Mouse (Mus musculus): ENCODE data around the gene Xxylt1. TPM values are rescaled to one million over a fixed set of nuclear protein-coding genes. Genes with fewer than 3 reads are reported as not detected.

Xxylt1 gene
- polyA plus RNA-seq, 1 experiment from 2014 or later = 10.8 TPM

DNA sequence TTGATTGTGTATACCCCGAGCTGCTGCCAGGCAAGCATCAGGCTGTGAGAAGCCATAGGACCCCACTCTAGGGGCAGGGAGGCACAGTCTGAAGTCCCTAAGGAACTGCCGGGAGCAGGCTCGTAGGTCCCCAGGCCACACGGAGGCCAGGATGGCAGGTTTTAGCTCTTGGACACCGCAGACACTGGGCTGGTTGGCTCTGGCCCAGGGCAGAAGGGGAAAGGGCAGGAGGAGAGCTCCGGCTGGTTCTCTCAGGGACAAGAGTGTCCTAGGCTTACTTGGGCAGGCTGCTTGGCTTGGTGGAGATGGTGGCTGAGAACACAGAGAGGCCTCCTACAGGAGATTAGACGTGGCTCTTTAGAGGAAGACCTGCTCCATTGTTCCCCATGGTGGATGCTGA, 162.4 kb downstream of the Xxylt1 start:
- Histone ChIP-seq H3K9me3 (no peaks in the 10 kb centered on the region), H3K36me3 (no peaks in the 10 kb centered on the region), H3K9ac (no peak overlapping the region), H3K27ac (no peak overlapping the region), H3K4me3 (no peak overlapping the region), H3K4me1 (replicated peaks) (no peaks in the 10 kb centered on the region; the same call in 1 of the 2 replicates), H3K4me2 (no peak overlapping the region), H3K27me3 (no peaks in the 10 kb centered on the region)
- 95% methylated on average over 7 of the region's 7 CpGs for whole genome bisulfite sequencing
- no peak for ATAC-seq (ENCODE audit: low FRiP score)

DNA sequence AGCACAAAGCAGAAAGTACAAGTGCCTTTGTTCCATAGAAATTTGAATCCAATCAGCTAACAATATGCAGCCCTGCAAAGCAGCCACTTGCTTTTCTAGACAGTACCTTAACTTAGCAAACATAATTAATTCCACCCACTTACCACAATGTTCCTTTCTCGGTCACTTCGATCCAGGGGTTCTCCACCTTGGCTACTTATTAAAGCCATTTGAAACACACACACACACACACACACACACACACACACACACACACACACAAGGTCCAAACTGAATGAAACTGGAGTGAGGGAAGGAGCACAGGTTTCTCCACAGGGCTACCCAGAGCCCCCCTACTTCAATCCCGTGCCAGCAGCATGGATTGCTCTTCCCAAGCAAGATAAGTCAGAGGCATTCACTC, 164.3 kb downstream of the Xxylt1 start:
- 84% methylated on average over 3 of the region's 3 CpGs for WGBS
- no peaks in the 10 kb centered on the region for H3K4me1 ChIP-seq (replicated peaks)
- H3K4me2 ChIP-seq = no peak overlapping the region
- no peaks in the 10 kb centered on the region for H3K27me3 ChIP-seq
- no peaks in the 10 kb centered on the region for H3K36me3 ChIP-seq
- ATAC-seq (ENCODE audit: low FRiP score) = no peak
- H3K9me3 ChIP-seq = no peaks in the 10 kb centered on the region
- H3K4me3 ChIP-seq = no peak overlapping the region
- H3K27ac ChIP-seq = no peak overlapping the region
- no peak overlapping the region for H3K9ac ChIP-seq

DNA sequence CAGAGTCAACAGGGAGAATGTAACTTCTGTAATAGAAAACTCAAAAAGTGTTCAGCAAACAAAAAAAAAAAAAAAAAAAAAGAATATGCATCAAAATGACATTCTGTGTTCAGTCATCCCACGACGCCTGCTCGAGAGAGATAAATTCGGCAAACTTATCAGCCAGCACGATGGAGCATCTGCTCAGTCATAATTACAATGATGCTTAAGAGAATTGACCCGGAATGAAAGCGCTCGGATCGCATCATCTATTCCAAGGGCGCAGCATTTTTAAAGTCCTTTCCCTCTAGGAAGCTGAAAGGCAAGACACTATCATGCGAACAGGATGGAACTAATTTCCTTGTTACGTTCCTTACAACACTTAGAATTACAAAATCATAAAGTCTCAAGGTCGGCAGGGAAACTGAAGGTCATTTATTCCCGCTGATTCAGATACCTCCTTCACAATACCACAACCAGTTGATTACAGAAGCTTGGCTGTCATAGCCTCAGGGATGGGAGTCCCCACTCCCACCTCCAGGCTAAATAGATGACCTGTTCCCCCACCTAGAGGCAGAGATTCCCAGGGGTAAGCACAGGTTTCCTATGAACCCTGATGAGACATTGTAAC, 165.5 kb downstream of the Xxylt1 start:
- 74% methylated on average over 14 of the region's 14 CpGs for WGBS
- Histone ChIP-seq H3K4me3 (no peak overlapping the region), H3K4me2 (no peak overlapping the region), H3K4me1 (replicated peaks) (no peaks in the 10 kb centered on the region), H3K9ac (no peak overlapping the region), H3K9me3 (no peaks in the 10 kb centered on the region), H3K27me3 (no peaks in the 10 kb centered on the region), H3K36me3 (no peaks in the 10 kb centered on the region), H3K27ac (no peak overlapping the region)
- ATAC-seq (ENCODE audit: low FRiP score) = no peak

Other genes starting within 250 kb of the Xxylt1 start
- 11.7 and 12.4 TPM in 2 replicates for gene Acap2, start 119.8 kb upstream of the Xxylt1 start, polyA plus RNA-seq (2015; fragmentation: Nextera tagmentation; extraction: Ambion mirVana)
- 108 and 113 TPM in 2 replicates for gene Ppp1r2, start 193.8 kb upstream of the Xxylt1 start, polyA plus RNA-seq (2015; fragmentation: Nextera tagmentation; extraction: Ambion mirVana)
- gene Apod, start 233.4 kb upstream of the Xxylt1 start, polyA plus RNA-seq (2015; fragmentation: Nextera tagmentation; extraction: Ambion mirVana) = 62.3 and 64.0 TPM in 2 replicates

Measured in hindbrain, embryonic 13.5 days (tissue).